In the genomic region with DNA sequence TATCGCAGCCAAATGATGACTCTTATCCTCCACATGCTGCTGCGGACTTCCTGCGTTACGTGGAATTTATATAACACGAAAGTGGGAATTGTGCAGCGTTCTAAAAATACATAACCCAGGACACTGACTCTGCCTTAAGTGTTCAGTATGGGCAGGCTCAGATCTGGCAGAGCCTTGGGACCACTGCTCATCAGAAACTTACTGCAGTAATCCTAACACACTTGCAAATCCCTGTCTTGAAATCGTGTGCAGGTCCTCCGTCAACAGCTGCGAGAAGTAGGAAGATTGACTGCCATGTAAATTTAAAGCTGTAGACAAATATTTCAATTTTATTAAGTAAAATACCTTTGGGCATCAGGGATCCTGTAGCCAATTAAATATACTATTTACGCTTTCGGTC, we compare ENCODE assay signal across 15 mouse cellular contexts.
DNase-seq lines count a peak whose midpoint lies in the region; ATAC-seq and TF ChIP-seq lines count a peak whose summit lies in the region.
"Had no signal": no experiment of that assay in that cellular context is flagged by ENCODE, and none has a peak within 500 bp of the region (broad histone marks: within the 10 kb centered on the region; RNA-seq: fewer than 3 reads in every experiment).

No protein-coding gene starts in this region.

- peaks cover 6% of the 10 kb centered on the region for H3K4me1 ChIP-seq in heart, embryonic 11.5 days (ENCODE audit: control insufficient read depth, insufficient read depth, low read length)
- 0 out of 2 replicates have a peak, but pooled peaks cover 5% of the 10 kb centered on the region for H3K4me1 ChIP-seq in kidney, embryonic 14.5 days (ENCODE audit: control insufficient read depth, insufficient read depth, low read length)
- peaks cover 7% of the 10 kb centered on the region; the same call in 1 of the 2 replicates for H3K4me1 ChIP-seq in embryonic facial prominence, embryonic 15.5 days
- H3K4me1 ChIP-seq in limb, embryonic 14.5 days (ENCODE audit: control insufficient read depth, insufficient read depth, low read length) = peaks cover 10% of the 10 kb centered on the region; the same call in 1 of the 2 replicates
- H3K4me1 ChIP-seq in intestine, embryonic 16.5 days (ENCODE audit: control insufficient read depth, insufficient read depth, low read length) = no peaks in the 10 kb centered on the region
- H3K4me1 ChIP-seq: liver, embryonic 12.5 days; stomach, embryonic 15.5 days had no signal

- peak overlapping the region; percentile 36 for H3K4me2 ChIP-seq in heart, embryonic 11.5 days
- H3K4me2 ChIP-seq in kidney, embryonic 14.5 days (replicated peaks; ENCODE audit: low read depth, low read length) = no peak overlapping the region; the same call in 1 of the 2 replicates
- 0 out of 2 replicates have a peak overlapping the region, but pooled peaks have one; percentile 2 for H3K4me2 ChIP-seq in embryonic facial prominence, embryonic 15.5 days (replicated peaks)
- peak overlapping the region; percentile 29 for H3K4me2 ChIP-seq in limb, embryonic 14.5 days (replicated peaks; ENCODE audit: low read depth, low read length, severe bottlenecking)
- no peak overlapping the region for H3K4me2 ChIP-seq in intestine, embryonic 16.5 days (ENCODE audit: low read depth, low read length)
- H3K4me2 ChIP-seq: liver, embryonic 12.5 days; stomach, embryonic 15.5 days had no signal

- no peak for TF ChIP-seq POLR2A in limb, embryonic 14.5 days (IDR thresholded peaks at IDR 0.05; ENCODE audit: borderline replicate concordance, extremely low read depth, insufficient read depth, insufficient read length)

- no peak overlapping the region for H3K4me3 ChIP-seq in heart, embryonic 11.5 days (ENCODE audit: low read depth, low read length)
- no peak overlapping the region for H3K4me3 ChIP-seq in kidney, embryonic 14.5 days (ENCODE audit: low read length)
- no peak overlapping the region for H3K4me3 ChIP-seq in embryonic facial prominence, embryonic 15.5 days (replicated peaks)
- H3K4me3 ChIP-seq in limb, embryonic 14.5 days (replicated peaks; ENCODE audit: low read length) = no peak overlapping the region
- H3K4me3 ChIP-seq in intestine, embryonic 16.5 days (ENCODE audit: low read length) = no peak overlapping the region
- H3K4me3 ChIP-seq: forebrain, embryonic 10.5 days; gastrocnemius, adult 2 months; liver, embryonic 12.5 days; stomach, embryonic 15.5 days had no signal

- ATAC-seq in heart, embryonic 11.5 days (replicated peaks; ENCODE audit: insufficient number of reproducible peaks, low FRiP score, low TSS enrichment) = no peak
- ATAC-seq in kidney, embryonic 14.5 days (ENCODE audit: low FRiP score, low TSS enrichment) = peak; percentile 23; the same call in 1 of the 2 replicates
- no peak for ATAC-seq in embryonic facial prominence, embryonic 15.5 days (ENCODE audit: insufficient number of reproducible peaks, low FRiP score, low TSS enrichment, low read depth)
- ATAC-seq in limb, embryonic 14.5 days (ENCODE audit: low FRiP score, low read depth) = no peak
- ATAC-seq in intestine, embryonic 16.5 days = no peak
- ATAC-seq: liver, embryonic 12.5 days had no signal

- DNase-seq in heart, postnatal 4 days = no peak
- no peak for DNase-seq in kidney, adult 18-20 months
- no peak for DNase-seq in limb, embryonic 14.5 days (ENCODE audit: low spot score)
- no peak for DNase-seq in left cerebral cortex, adult 9 months (ENCODE audit: low spot score in 2 of 2)
- DNase-seq: adrenal gland, adult 2 months; cerebellum, adult 8-10 months; gastrocnemius, adult 2 months; thymus, postnatal 25 days had no signal

- H3K27ac ChIP-seq in heart, embryonic 11.5 days (ENCODE audit: low read depth, low read length) = no peak overlapping the region
- no peak overlapping the region for H3K27ac ChIP-seq in kidney, embryonic 14.5 days (ENCODE audit: low read depth, low read length)
- H3K27ac ChIP-seq in embryonic facial prominence, embryonic 15.5 days (replicated peaks) = no peak overlapping the region
- H3K27ac ChIP-seq in limb, embryonic 14.5 days (replicated peaks; ENCODE audit: low read depth, low read length) = 0 out of 2 replicates have a peak overlapping the region, but pooled peaks have one; percentile 22
- H3K27ac ChIP-seq in intestine, embryonic 16.5 days (ENCODE audit: low read length) = no peak overlapping the region
- H3K27ac ChIP-seq: forebrain, embryonic 10.5 days; gastrocnemius, adult 2 months; liver, embryonic 12.5 days; stomach, embryonic 15.5 days had no signal

- peaks cover 7% of the 10 kb centered on the region; the same call in 1 of the 2 replicates for H3K27me3 ChIP-seq in heart, embryonic 11.5 days (ENCODE audit: control insufficient read depth, insufficient read depth, low read length)
- no peaks in the 10 kb centered on the region for H3K27me3 ChIP-seq in kidney, embryonic 14.5 days (ENCODE audit: control insufficient read depth, insufficient read depth, low read length)
- H3K27me3 ChIP-seq in embryonic facial prominence, embryonic 15.5 days = no peaks in the 10 kb centered on the region
- no peaks in the 10 kb centered on the region; the same call in 1 of the 2 replicates for H3K27me3 ChIP-seq in limb, embryonic 14.5 days (ENCODE audit: control insufficient read depth, insufficient read depth, low read length)
- H3K27me3 ChIP-seq in intestine, embryonic 16.5 days (replicated peaks; ENCODE audit: control insufficient read depth, insufficient read depth, low read length) = no peaks in the 10 kb centered on the region
- H3K27me3 ChIP-seq: liver, embryonic 12.5 days; stomach, embryonic 15.5 days had no signal

- no peaks in the 10 kb centered on the region for H3K36me3 ChIP-seq in heart, embryonic 11.5 days (ENCODE audit: control insufficient read depth, insufficient read depth, low read length)
- H3K36me3 ChIP-seq in kidney, embryonic 14.5 days (ENCODE audit: control insufficient read depth, insufficient read depth, low read length) = no peaks in the 10 kb centered on the region
- H3K36me3 ChIP-seq in embryonic facial prominence, embryonic 15.5 days = no peaks in the 10 kb centered on the region
- H3K36me3 ChIP-seq in limb, embryonic 14.5 days (ENCODE audit: control insufficient read depth, insufficient read depth, low read length) = no peaks in the 10 kb centered on the region
- H3K36me3 ChIP-seq in intestine, embryonic 16.5 days (ENCODE audit: control insufficient read depth, insufficient read depth, low read length) = no peaks in the 10 kb centered on the region
- H3K36me3 ChIP-seq: forebrain, embryonic 10.5 days; liver, embryonic 12.5 days; stomach, embryonic 15.5 days had no signal

- no peak overlapping the region for H3K9ac ChIP-seq in heart, embryonic 11.5 days (ENCODE audit: low read depth, low read length)
- no peak overlapping the region for H3K9ac ChIP-seq in kidney, embryonic 14.5 days (ENCODE audit: low read depth, low read length)
- no peak overlapping the region for H3K9ac ChIP-seq in embryonic facial prominence, embryonic 15.5 days
- H3K9ac ChIP-seq in limb, embryonic 14.5 days (ENCODE audit: low read depth, low read length, severe bottlenecking) = no peak overlapping the region
- no peak overlapping the region for H3K9ac ChIP-seq in intestine, embryonic 16.5 days (ENCODE audit: low read depth, low read length)
- H3K9ac ChIP-seq: liver, embryonic 12.5 days; stomach, embryonic 15.5 days had no signal

- no peaks in the 10 kb centered on the region for H3K9me3 ChIP-seq in heart, embryonic 11.5 days (replicated peaks; ENCODE audit: control insufficient read depth, low read length)
- H3K9me3 ChIP-seq in kidney, embryonic 14.5 days (ENCODE audit: control insufficient read depth, low read length) = no peaks in the 10 kb centered on the region
- no peaks in the 10 kb centered on the region for H3K9me3 ChIP-seq in embryonic facial prominence, embryonic 15.5 days (replicated peaks)
- H3K9me3 ChIP-seq in limb, embryonic 14.5 days (ENCODE audit: control insufficient read depth, low read length) = no peaks in the 10 kb centered on the region
- H3K9me3 ChIP-seq in intestine, embryonic 16.5 days (ENCODE audit: control insufficient read depth, low read length) = no peaks in the 10 kb centered on the region
- H3K9me3 ChIP-seq: forebrain, embryonic 10.5 days; liver, embryonic 12.5 days; stomach, embryonic 15.5 days had no signal

- WGBS in heart, embryonic 11.5 days (ENCODE audit: insufficient replicate concordance) = 57% methylated on average over 11 of the region's 11 CpGs
- WGBS in kidney, embryonic 14.5 days = 62% methylated on average over 11 of the region's 11 CpGs
- WGBS in embryonic facial prominence, embryonic 15.5 days = 45% methylated on average over 11 of the region's 11 CpGs
- WGBS in limb, embryonic 14.5 days = 31% methylated on average over 11 of the region's 11 CpGs
- WGBS in intestine, embryonic 16.5 days = 72% methylated on average over 11 of the region's 11 CpGs

Comparison
In these comparisons a context has a peak if more than half of its experiments do, and no peak if none do; other contexts are left out.
1. H3K4me2 ChIP-seq: peak in heart, embryonic 11.5 days (single experiment), embryonic facial prominence, embryonic 15.5 days (single experiment) and limb, embryonic 14.5 days (single experiment); none in kidney, embryonic 14.5 days (single experiment) and intestine, embryonic 16.5 days (single experiment).